Mouse (Mus musculus): ENCODE data around the gene Slc29a3. TPM values are rescaled to one million over a fixed set of nuclear protein-coding genes. Genes with fewer than 3 reads are reported as not detected.

Slc29a3 gene
- total and polyA plus RNA-seq, 2 experiments, result 1.8 to 2.8 TPM

DNA sequence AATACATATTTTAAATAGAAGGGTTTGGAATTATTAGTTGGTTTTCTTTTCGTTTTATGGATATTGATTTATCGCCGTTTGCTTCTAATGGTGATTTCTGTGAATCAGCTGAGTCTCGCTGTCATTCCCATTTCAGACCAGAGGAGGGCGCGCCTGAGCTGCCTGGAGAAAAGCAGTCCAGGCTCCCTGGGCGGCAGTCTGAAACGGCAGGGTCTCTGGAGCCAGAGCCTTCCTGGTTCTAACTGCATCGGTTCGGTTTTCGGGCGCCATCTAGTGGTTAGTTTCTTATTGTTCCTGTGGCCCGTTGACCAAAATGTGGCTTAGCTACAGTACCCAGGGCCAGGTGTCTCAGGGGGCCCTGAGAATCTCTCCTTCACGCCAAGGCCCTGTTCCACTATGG, 7.8 kb upstream of the Slc29a3 start:
- 4% methylated on average over 14 of the region's 14 CpGs for WGBS
- TF ChIP-seq POLR2A (IDR thresholded peaks at IDR 0.05; ENCODE audit: extremely low read depth, insufficient read depth, low read length) (no peak), CTCF (IDR thresholded peaks at IDR 0.05; ENCODE audit: low read depth, low read length) (peak; percentile 89)
- no peak overlapping the region for H3K27ac ChIP-seq (replicated peaks; ENCODE audit: insufficient read depth, low read depth, low read length)
- H3K36me3 ChIP-seq (ENCODE audit: control insufficient read depth, insufficient read depth, low read length), result no peaks in the 10 kb centered on the region
- H3K79me2 ChIP-seq (ENCODE audit: control insufficient read depth, insufficient read depth, low read length), result no peaks in the 10 kb centered on the region
- H3K4me1 ChIP-seq (ENCODE audit: control insufficient read depth, insufficient read depth, low read length), result no peaks in the 10 kb centered on the region
- no peak overlapping the region for H3K4me3 ChIP-seq (ENCODE audit: insufficient read depth, low read depth, low read length)
- H3K27me3 ChIP-seq (ENCODE audit: control insufficient read depth, insufficient read depth, low read length), result no peaks in the 10 kb centered on the region
- peak; percentile 82 for DNase-seq (ENCODE audit: extremely low read depth, low read depth, low spot score)
- H3K9ac ChIP-seq (ENCODE audit: low read depth, low read length), result no peak overlapping the region

DNA sequence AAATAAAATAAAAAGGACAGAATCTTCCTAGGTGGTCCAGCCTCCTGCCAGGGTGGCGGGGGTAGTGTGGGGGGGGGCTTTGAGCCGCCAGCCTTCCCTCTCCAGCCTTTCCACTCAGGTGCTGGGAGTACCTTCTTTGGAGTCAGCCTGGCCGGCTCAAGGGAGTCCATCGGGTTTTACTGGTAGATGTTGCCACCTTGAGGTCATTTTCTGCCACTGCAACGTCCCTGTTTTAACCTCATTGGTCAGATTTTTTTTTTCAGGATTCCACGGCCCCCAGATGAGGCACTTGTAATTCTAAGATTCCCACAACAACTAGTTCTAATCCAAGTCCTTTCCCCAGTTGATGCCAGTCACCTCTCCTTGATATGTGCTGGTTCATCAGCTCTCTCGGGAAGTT, 4.4 kb upstream of the Slc29a3 start:
- Histone ChIP-seq H3K4me3 (ENCODE audit: insufficient read depth, low read depth, low read length) (no peak overlapping the region), H3K36me3 (ENCODE audit: control insufficient read depth, insufficient read depth, low read length) (no peaks in the 10 kb centered on the region), H3K27ac (replicated peaks; ENCODE audit: insufficient read depth, low read depth, low read length) (no peak overlapping the region), H3K27me3 (ENCODE audit: control insufficient read depth, insufficient read depth, low read length) (no peaks in the 10 kb centered on the region), H3K79me2 (ENCODE audit: control insufficient read depth, insufficient read depth, low read length) (no peaks in the 10 kb centered on the region), H3K4me1 (ENCODE audit: control insufficient read depth, insufficient read depth, low read length) (peaks cover 2% of the 10 kb centered on the region; the same call in 1 of the 2 replicates), H3K9ac (ENCODE audit: low read depth, low read length) (no peak overlapping the region)
- WGBS, result 14% methylated on average over 7 of the region's 7 CpGs
- DNase-seq (ENCODE audit: extremely low read depth, low read depth, low spot score), result peak; percentile 48
- TF ChIP-seq CTCF (IDR thresholded peaks at IDR 0.05; ENCODE audit: low read depth, low read length) (peak; percentile 72), POLR2A (IDR thresholded peaks at IDR 0.05; ENCODE audit: extremely low read depth, insufficient read depth, low read length) (no peak)

DNA sequence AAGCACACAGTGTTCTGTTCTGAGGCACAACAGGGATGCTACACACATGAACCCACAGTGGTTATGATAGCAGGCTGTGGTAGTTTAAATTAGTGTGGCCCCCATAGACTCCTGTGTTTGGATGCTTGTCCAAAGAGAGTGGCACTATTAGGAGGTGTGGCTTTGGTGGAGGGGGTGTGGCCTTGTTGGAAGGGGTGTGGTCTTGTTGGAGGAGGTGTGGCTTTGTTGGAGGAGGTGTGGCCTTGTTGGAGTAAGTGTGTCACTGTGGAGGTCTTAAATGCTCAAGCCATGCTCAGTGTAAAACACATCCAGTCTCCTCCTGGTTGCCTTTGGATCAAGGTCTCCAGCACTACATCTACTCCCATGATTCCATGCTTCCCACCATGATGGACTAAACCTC, 3.6 kb upstream of the Slc29a3 start:
- peaks cover 4% of the 10 kb centered on the region; the same call in 1 of the 2 replicates for H3K4me1 ChIP-seq (ENCODE audit: control insufficient read depth, insufficient read depth, low read length)
- H3K36me3 ChIP-seq (ENCODE audit: control insufficient read depth, insufficient read depth, low read length), result no peaks in the 10 kb centered on the region
- H3K9ac ChIP-seq (ENCODE audit: low read depth, low read length), result no peak overlapping the region
- no peak overlapping the region for H3K4me3 ChIP-seq (ENCODE audit: insufficient read depth, low read depth, low read length)
- no peak overlapping the region for H3K27ac ChIP-seq (replicated peaks; ENCODE audit: insufficient read depth, low read depth, low read length)
- no peak for TF ChIP-seq CTCF (IDR thresholded peaks at IDR 0.05; ENCODE audit: low read depth, low read length)
- no peak for TF ChIP-seq POLR2A (IDR thresholded peaks at IDR 0.05; ENCODE audit: extremely low read depth, insufficient read depth, low read length)
- no peaks in the 10 kb centered on the region for H3K79me2 ChIP-seq (ENCODE audit: control insufficient read depth, insufficient read depth, low read length)
- DNase-seq (ENCODE audit: extremely low read depth, low read depth, low spot score), result no peak
- H3K27me3 ChIP-seq (ENCODE audit: control insufficient read depth, insufficient read depth, low read length), result no peaks in the 10 kb centered on the region

DNA sequence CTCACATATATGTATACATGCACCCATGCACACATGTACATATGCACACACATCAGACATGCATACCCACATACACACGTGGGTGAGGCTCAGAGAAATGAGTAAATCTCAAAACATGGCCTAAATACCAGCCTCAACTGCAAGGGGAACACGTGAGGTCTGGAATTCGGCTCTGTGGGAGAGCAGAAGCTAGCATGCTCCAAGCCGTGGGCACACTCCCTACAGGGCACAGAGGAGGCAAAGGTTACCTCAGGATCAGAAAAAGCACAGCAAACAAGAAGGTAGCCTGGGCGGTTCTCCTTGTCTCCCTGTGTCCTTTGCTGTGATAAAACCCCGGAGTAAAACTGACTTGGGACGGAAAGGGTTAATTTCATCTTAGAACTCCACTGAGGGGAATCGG, 1.3 kb upstream of the Slc29a3 start:
- DNase-seq (ENCODE audit: extremely low read depth, low read depth, low spot score), result no peak
- H3K4me1 ChIP-seq (ENCODE audit: control insufficient read depth, insufficient read depth, low read length), result peaks cover 4% of the 10 kb centered on the region; the same call in 1 of the 2 replicates
- H3K79me2 ChIP-seq (ENCODE audit: control insufficient read depth, insufficient read depth, low read length), result 0 out of 2 replicates have a peak, but pooled peaks cover 3% of the 10 kb centered on the region
- 87% methylated on average over 8 of the region's 8 CpGs for WGBS
- no peak overlapping the region for H3K27ac ChIP-seq (replicated peaks; ENCODE audit: insufficient read depth, low read depth, low read length)
- TF ChIP-seq POLR2A (IDR thresholded peaks at IDR 0.05; ENCODE audit: extremely low read depth, insufficient read depth, low read length) (no peak), CTCF (IDR thresholded peaks at IDR 0.05; ENCODE audit: low read depth, low read length) (no peak)
- H3K4me3 ChIP-seq (ENCODE audit: insufficient read depth, low read depth, low read length), result no peak overlapping the region
- H3K9ac ChIP-seq (ENCODE audit: low read depth, low read length), result no peak overlapping the region
- H3K36me3 ChIP-seq (ENCODE audit: control insufficient read depth, insufficient read depth, low read length), result peaks cover 1% of the 10 kb centered on the region; the same call in 1 of the 2 replicates
- no peaks in the 10 kb centered on the region for H3K27me3 ChIP-seq (ENCODE audit: control insufficient read depth, insufficient read depth, low read length)

DNA sequence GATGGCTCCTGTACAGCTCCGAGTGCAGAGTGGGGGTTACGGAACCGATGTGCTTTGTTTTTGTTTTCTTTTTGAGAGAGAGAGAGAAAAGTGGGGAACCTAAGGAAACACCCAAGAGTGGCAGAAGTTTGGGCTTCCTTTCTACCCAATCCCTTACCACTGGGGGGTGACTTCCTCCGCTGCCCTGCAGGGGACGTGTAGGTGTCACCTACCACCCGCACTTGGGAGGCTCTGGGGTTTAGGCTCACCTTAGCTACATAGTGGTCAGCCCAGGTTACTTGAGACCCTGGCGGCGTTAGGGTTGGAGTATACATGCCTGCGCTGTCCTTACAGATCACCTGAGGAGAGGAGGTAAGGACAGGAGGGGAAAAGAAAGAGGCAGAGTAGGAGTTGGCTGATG, 667 bp upstream of the Slc29a3 start:
- Histone ChIP-seq H3K4me3 (ENCODE audit: insufficient read depth, low read depth, low read length) (no peak overlapping the region), H3K9ac (ENCODE audit: low read depth, low read length) (no peak overlapping the region), H3K36me3 (ENCODE audit: control insufficient read depth, insufficient read depth, low read length) (peaks cover 1% of the 10 kb centered on the region; the same call in 1 of the 2 replicates), H3K79me2 (ENCODE audit: control insufficient read depth, insufficient read depth, low read length) (0 out of 2 replicates have a peak, but pooled peaks cover 3% of the 10 kb centered on the region), H3K4me1 (ENCODE audit: control insufficient read depth, insufficient read depth, low read length) (peaks cover 4% of the 10 kb centered on the region; the same call in 1 of the 2 replicates), H3K27me3 (ENCODE audit: control insufficient read depth, insufficient read depth, low read length) (no peaks in the 10 kb centered on the region), H3K27ac (replicated peaks; ENCODE audit: insufficient read depth, low read depth, low read length) (no peak overlapping the region)
- no peak for TF ChIP-seq POLR2A (IDR thresholded peaks at IDR 0.05; ENCODE audit: extremely low read depth, insufficient read depth, low read length)
- no peak for TF ChIP-seq CTCF (IDR thresholded peaks at IDR 0.05; ENCODE audit: low read depth, low read length)
- no peak for DNase-seq (ENCODE audit: extremely low read depth, low read depth, low spot score)
- WGBS, result 81% methylated on average over 9 of the region's 9 CpGs

DNA sequence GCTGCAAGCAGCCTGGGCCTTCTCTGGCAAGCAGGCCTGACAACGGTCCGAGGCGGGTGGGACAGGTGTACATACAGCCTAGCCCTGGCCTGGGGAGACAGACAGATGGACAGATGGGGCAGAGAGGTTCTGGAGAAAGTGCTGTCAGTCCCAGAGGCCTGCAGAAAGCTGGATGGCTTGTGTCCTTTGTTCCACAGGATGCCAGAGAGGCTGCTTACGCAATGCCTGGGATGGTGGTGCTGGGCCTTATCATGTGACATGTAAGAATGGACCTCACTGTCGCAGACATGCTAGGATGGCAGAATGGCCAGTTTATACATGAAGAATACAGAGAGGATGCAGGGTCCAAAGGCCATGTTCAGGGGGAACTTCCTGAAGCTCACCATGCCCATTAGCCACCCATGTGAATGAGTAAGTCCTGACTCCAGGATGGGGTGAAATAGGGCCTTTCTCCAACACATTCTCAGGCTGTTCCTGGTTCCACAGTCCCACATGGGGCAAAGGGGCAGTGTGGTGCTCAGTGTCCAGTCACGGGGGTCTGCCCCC, 4.9 kb downstream of the Slc29a3 start:
- no peak for TF ChIP-seq POLR2A (IDR thresholded peaks at IDR 0.05; ENCODE audit: extremely low read depth, insufficient read depth, low read length)
- WGBS, result 73% methylated on average over 6 of the region's 6 CpGs
- Histone ChIP-seq H3K36me3 (ENCODE audit: control insufficient read depth, insufficient read depth, low read length) (peaks cover 1% of the 10 kb centered on the region; the same call in 1 of the 2 replicates), H3K79me2 (ENCODE audit: control insufficient read depth, insufficient read depth, low read length) (peaks cover 7% of the 10 kb centered on the region; the same call in 1 of the 2 replicates), H3K27me3 (ENCODE audit: control insufficient read depth, insufficient read depth, low read length) (no peaks in the 10 kb centered on the region), H3K4me3 (ENCODE audit: insufficient read depth, low read depth, low read length) (no peak overlapping the region), H3K9ac (ENCODE audit: low read depth, low read length) (no peak overlapping the region; the same call in 1 of the 2 replicates), H3K4me1 (ENCODE audit: control insufficient read depth, insufficient read depth, low read length) (peaks cover 2% of the 10 kb centered on the region; the same call in 1 of the 2 replicates), H3K27ac (replicated peaks; ENCODE audit: insufficient read depth, low read depth, low read length) (no peak overlapping the region)
- DNase-seq (ENCODE audit: extremely low read depth, low read depth, low spot score), result peak; percentile 31
